Mouse (Mus musculus): Measurements from ENCODE around the gene Slc15a2. TPM values are rescaled to one million over a fixed set of nuclear protein-coding genes. Genes with fewer than 3 reads are reported as not detected.

Gene Slc15a2
- polyA plus RNA-seq, 1 experiment from 2014 or later = 13.6 TPM

- no peak overlapping the region for H3K4me2 ChIP-seq
- no peaks in the 10 kb centered on the region for H3K4me1 ChIP-seq (replicated peaks)
- H3K9ac ChIP-seq = no peak overlapping the region
- H3K9me3 ChIP-seq = 0 out of 2 replicates have a peak, but pooled peaks cover 3% of the 10 kb centered on the region
- no peaks in the 10 kb centered on the region for H3K27me3 ChIP-seq
- no peak overlapping the region for H3K27ac ChIP-seq (replicated peaks)
- WGBS = 79% methylated on average over 2 of the region's 2 CpGs
- no peaks in the 10 kb centered on the region for H3K36me3 ChIP-seq
- no peak for ATAC-seq (ENCODE audit: low read depth)
- no peak overlapping the region for H3K4me3 ChIP-seq
Observed at GRCm38 (mm10) chr16:36798334-36798733, 13.6 kb upstream of the Slc15a2 start.

- Histone ChIP-seq H3K9ac (no peak overlapping the region), H3K27me3 (no peaks in the 10 kb centered on the region), H3K27ac (replicated peaks) (no peak overlapping the region), H3K9me3 (no peaks in the 10 kb centered on the region), H3K36me3 (no peaks in the 10 kb centered on the region), H3K4me2 (no peak overlapping the region), H3K4me1 (replicated peaks) (no peaks in the 10 kb centered on the region), H3K4me3 (no peak overlapping the region)
- WGBS = 89% methylated on average over 2 of the region's 2 CpGs
- no peak for ATAC-seq (ENCODE audit: low read depth)
Observed at GRCm38 (mm10) chr16:36794976-36795375, 10.2 kb upstream of the Slc15a2 start.

GRCm38 (mm10) chr16:36790166-36790565, 5.4 kb upstream of the Slc15a2 start:
- H3K4me1 ChIP-seq (replicated peaks) = no peaks in the 10 kb centered on the region
- no peak overlapping the region for H3K4me2 ChIP-seq
- H3K27ac ChIP-seq (replicated peaks) = no peak overlapping the region
- no peak for ATAC-seq (ENCODE audit: low read depth)
- no peaks in the 10 kb centered on the region for H3K36me3 ChIP-seq
- H3K9ac ChIP-seq = no peak overlapping the region
- WGBS = 89% methylated on average over 4 of the region's 4 CpGs
- no peaks in the 10 kb centered on the region for H3K9me3 ChIP-seq
- H3K27me3 ChIP-seq = no peaks in the 10 kb centered on the region
- H3K4me3 ChIP-seq = no peak overlapping the region

GRCm38 (mm10) chr16:36786466-36786865, 1.7 kb upstream of the Slc15a2 start:
- Histone ChIP-seq H3K9ac (no peak overlapping the region), H3K4me2 (no peak overlapping the region), H3K9me3 (no peaks in the 10 kb centered on the region), H3K27me3 (no peaks in the 10 kb centered on the region), H3K4me1 (replicated peaks) (no peaks in the 10 kb centered on the region), H3K36me3 (no peaks in the 10 kb centered on the region), H3K4me3 (no peak overlapping the region), H3K27ac (replicated peaks) (no peak overlapping the region)
- 93% methylated on average over 7 of the region's 7 CpGs for WGBS
- no peak for ATAC-seq (ENCODE audit: low read depth)

GRCm38 (mm10) chr16:36784146-36784545, 616 bp downstream of the Slc15a2 start:
- Histone ChIP-seq H3K9ac (no peak overlapping the region), H3K9me3 (no peaks in the 10 kb centered on the region), H3K27me3 (no peaks in the 10 kb centered on the region), H3K4me2 (peak overlapping the region; percentile 15), H3K4me1 (replicated peaks) (no peaks in the 10 kb centered on the region), H3K27ac (replicated peaks) (peak overlapping the region; percentile 59), H3K4me3 (peak overlapping the region; percentile 10), H3K36me3 (no peaks in the 10 kb centered on the region)
- no peak for ATAC-seq (ENCODE audit: low read depth)
- WGBS = 79% methylated on average over 2 of the region's 2 CpGs

GRCm38 (mm10) chr16:36775658-36776057, 9.1 kb downstream of the Slc15a2 start:
- Histone ChIP-seq H3K9ac (no peak overlapping the region), H3K4me1 (replicated peaks) (no peaks in the 10 kb centered on the region), H3K4me3 (no peak overlapping the region), H3K27me3 (no peaks in the 10 kb centered on the region), H3K36me3 (no peaks in the 10 kb centered on the region), H3K9me3 (no peaks in the 10 kb centered on the region), H3K27ac (replicated peaks) (no peak overlapping the region), H3K4me2 (no peak overlapping the region)
- WGBS = 69% methylated on average over 6 of the region's 6 CpGs
- ATAC-seq (ENCODE audit: low read depth) = no peak

GRCm38 (mm10) chr16:36772996-36773395, 11.8 kb downstream of the Slc15a2 start:
- Histone ChIP-seq H3K9me3 (no peaks in the 10 kb centered on the region), H3K27me3 (no peaks in the 10 kb centered on the region), H3K27ac (replicated peaks) (no peak overlapping the region), H3K36me3 (no peaks in the 10 kb centered on the region), H3K9ac (no peak overlapping the region), H3K4me1 (replicated peaks) (no peaks in the 10 kb centered on the region), H3K4me3 (no peak overlapping the region), H3K4me2 (no peak overlapping the region)
- WGBS = 89% methylated on average over 5 of the region's 5 CpGs
- ATAC-seq (ENCODE audit: low read depth) = no peak

- no peaks in the 10 kb centered on the region for H3K4me1 ChIP-seq (replicated peaks)
- no peak for ATAC-seq (ENCODE audit: low read depth)
- no peak overlapping the region for H3K4me3 ChIP-seq
- H3K9ac ChIP-seq = no peak overlapping the region
- no peak overlapping the region for H3K4me2 ChIP-seq
- no peaks in the 10 kb centered on the region for H3K27me3 ChIP-seq
- H3K9me3 ChIP-seq = no peaks in the 10 kb centered on the region
- no peak overlapping the region for H3K27ac ChIP-seq (replicated peaks)
- WGBS = 97% methylated on average over 3 of the region's 3 CpGs
- no peaks in the 10 kb centered on the region for H3K36me3 ChIP-seq
Observed at GRCm38 (mm10) chr16:36771703-36772102, 13.1 kb downstream of the Slc15a2 start.

GRCm38 (mm10) chr16:36771244-36771643, 13.5 kb downstream of the Slc15a2 start:
- H3K27me3 ChIP-seq = no peaks in the 10 kb centered on the region
- H3K36me3 ChIP-seq = no peaks in the 10 kb centered on the region
- H3K9ac ChIP-seq = no peak overlapping the region
- H3K4me3 ChIP-seq = no peak overlapping the region
- no peaks in the 10 kb centered on the region for H3K4me1 ChIP-seq (replicated peaks)
- H3K4me2 ChIP-seq = no peak overlapping the region
- WGBS = 86% methylated on average over 2 of the region's 2 CpGs
- ATAC-seq (ENCODE audit: low read depth) = no peak
- H3K9me3 ChIP-seq = no peaks in the 10 kb centered on the region
- no peak overlapping the region for H3K27ac ChIP-seq (replicated peaks)

GRCm38 (mm10) chr16:36770830-36771229, 13.9 kb downstream of the Slc15a2 start:
- ATAC-seq (ENCODE audit: low read depth) = peak; percentile 40; the same call in 1 of the 2 replicates
- no peaks in the 10 kb centered on the region for H3K9me3 ChIP-seq
- H3K36me3 ChIP-seq = no peaks in the 10 kb centered on the region
- no peaks in the 10 kb centered on the region for H3K27me3 ChIP-seq
- H3K4me2 ChIP-seq = no peak overlapping the region
- H3K4me1 ChIP-seq (replicated peaks) = no peaks in the 10 kb centered on the region
- 64% methylated on average over 4 of the region's 4 CpGs for WGBS
- no peak overlapping the region for H3K4me3 ChIP-seq
- H3K9ac ChIP-seq = no peak overlapping the region
- H3K27ac ChIP-seq (replicated peaks) = no peak overlapping the region

GRCm38 (mm10) chr16:36770191-36770771, 14.5 kb downstream of the Slc15a2 start:
- Histone ChIP-seq H3K27me3 (no peaks in the 10 kb centered on the region), H3K27ac (replicated peaks) (no peak overlapping the region), H3K9me3 (no peaks in the 10 kb centered on the region), H3K4me1 (replicated peaks) (no peaks in the 10 kb centered on the region), H3K9ac (no peak overlapping the region), H3K4me2 (no peak overlapping the region), H3K4me3 (no peak overlapping the region), H3K36me3 (no peaks in the 10 kb centered on the region)
- 73% methylated on average over 9 of the region's 13 CpGs for WGBS
- ATAC-seq (ENCODE audit: low read depth) = no peak

GRCm38 (mm10) chr16:36751979-36752378, 32.8 kb downstream of the Slc15a2 start:
- ATAC-seq (ENCODE audit: low read depth) = no peak
- 0 out of 2 replicates have a peak, but pooled peaks cover 3% of the 10 kb centered on the region for H3K36me3 ChIP-seq

GRCm38 (mm10) chr16:36747767-36748166, 37.0 kb downstream of the Slc15a2 start:
- ATAC-seq (ENCODE audit: low read depth) = no peak
- Histone ChIP-seq H3K4me2 (no peak overlapping the region), H3K9me3 (no peaks in the 10 kb centered on the region), H3K27ac (replicated peaks) (no peak overlapping the region), H3K4me3 (no peak overlapping the region), H3K4me1 (replicated peaks) (no peaks in the 10 kb centered on the region), H3K36me3 (0 out of 2 replicates have a peak, but pooled peaks cover 3% of the 10 kb centered on the region), H3K9ac (no peak overlapping the region), H3K27me3 (no peaks in the 10 kb centered on the region)
- 77% methylated on average over 2 of the region's 2 CpGs for WGBS

More at GRCm38 (mm10) chr16:36751979-36752378, 32.8 kb downstream of the Slc15a2 start:
- 97% methylated on average over 3 of the region's 3 CpGs for WGBS
- no peaks in the 10 kb centered on the region for H3K4me1 ChIP-seq (replicated peaks)
- H3K4me2 ChIP-seq = no peak overlapping the region
- no peak overlapping the region for H3K27ac ChIP-seq (replicated peaks)
- no peaks in the 10 kb centered on the region for H3K9me3 ChIP-seq
- no peaks in the 10 kb centered on the region for H3K27me3 ChIP-seq
- H3K9ac ChIP-seq = no peak overlapping the region
- H3K4me3 ChIP-seq = no peak overlapping the region
